Mouse (Mus musculus): Measurements from ENCODE around the gene Aldh1l2.

Gene Aldh1l2

GRCm38 (mm10) chr10:83457531-83457930 is 76.4 kb downstream of the Aldh1l2 start:
- no peak for DNase-seq (ENCODE audit: low spot score in 2 of 2)

GRCm38 (mm10) chr10:83448582-83448981 is 85.4 kb downstream of the Aldh1l2 start:
- DNase-seq (ENCODE audit: low spot score in 2 of 2), result no peak
